Mouse (Mus musculus) E14TG2a.4 (cell line): ENCODE results near the gene Fahd1.

Experiments
- H3K27me3 ChIP-seq: 2 replicates; pipeline ENCODE4 v1.6.1; 2014; ENCODE audit warnings: low read length, control low read depth; ENCODE audit not compliant: insufficient read depth
- H3K36me3 ChIP-seq: 2 replicates; pipeline ENCODE4 v1.6.1; 2014; ENCODE audit warnings: low read length, control low read depth; ENCODE audit not compliant: insufficient read depth
- H3K4me1 ChIP-seq: replicated peaks from 2 replicates; pipeline ENCODE4 v1.6.1; 2014; ENCODE audit warnings: low read depth, low read length, control low read depth
- H3K4me3 ChIP-seq: replicated peaks from 2 replicates; pipeline ENCODE4 v1.5.1; 2014; ENCODE audit warnings: mild to moderate bottlenecking, low read length
- H3K9me3 ChIP-seq: 2 replicates; pipeline ENCODE4 v1.6.1; 2014; ENCODE audit warnings: low read length, control low read depth
- CTCF ChIP-seq: conservative IDR thresholded peaks from 2 replicates; pipeline ENCODE4 v1.5.1; 2014; ENCODE audit warnings: low read length
- NANOG ChIP-seq: IDR thresholded peaks from 2 replicates; pipeline ENCODE4 v1.6.1; 2014; ENCODE audit warnings: borderline replicate concordance, low read length, mixed read lengths
- POU5F1 ChIP-seq: IDR thresholded peaks from 2 replicates; pipeline ENCODE4 v1.6.1; 2014; ENCODE audit warnings: low read length, borderline replicate concordance

Fahd1 gene

GRCm38 (mm10) chr17:24874405-24874745, 24.2 kb upstream of the Fahd1 start:
- TF ChIP-seq POU5F1 (0 out of 2 replicates have a peak, but pooled peaks have one; percentile 34), NANOG (no peak; the same call in 1 of the 2 replicates)
- H3K4me1 ChIP-seq = peaks cover 84% of the 10 kb centered on the region
- H3K27me3 ChIP-seq = no peaks in the 10 kb centered on the region
- no peaks in the 10 kb centered on the region for H3K9me3 ChIP-seq
- H3K36me3 ChIP-seq = peaks cover 3% of the 10 kb centered on the region; the same call in 1 of the 2 replicates
- H3K4me3 ChIP-seq = peak overlapping the region; percentile 52

- no peaks in the 10 kb centered on the region for H3K9me3 ChIP-seq
- peaks cover 6% of the 10 kb centered on the region; the same call in 1 of the 2 replicates for H3K36me3 ChIP-seq
- H3K4me1 ChIP-seq = peaks cover 84% of the 10 kb centered on the region
- peak overlapping the region; percentile 52 for H3K4me3 ChIP-seq
- H3K27me3 ChIP-seq = no peaks in the 10 kb centered on the region
- TF ChIP-seq CTCF = no peak
- TF ChIP-seq POU5F1 = no peak
- no peak for TF ChIP-seq NANOG
Measured at GRCm38 (mm10) chr17:24873695-24874404, 23.7 kb upstream of the Fahd1 start.

DNA sequence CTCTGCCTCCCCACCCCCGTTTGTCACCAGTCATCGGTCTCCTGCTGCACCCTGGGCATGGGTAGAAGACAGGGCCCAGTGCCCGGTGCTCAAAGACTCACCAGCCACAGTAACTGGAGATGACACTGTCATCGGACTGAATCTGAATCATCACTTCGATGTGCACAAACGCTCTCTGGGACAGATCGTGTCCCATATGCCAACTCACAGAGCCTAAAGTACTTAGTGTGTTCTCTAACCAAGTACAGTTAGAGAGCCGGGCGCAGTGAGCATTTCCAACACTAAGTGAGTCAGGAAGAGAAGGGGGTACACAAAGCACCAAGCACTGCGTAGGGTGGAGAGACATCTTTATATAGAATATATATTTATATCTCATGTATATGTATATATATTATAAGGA, 17.8 kb upstream of the Fahd1 start:
- TF ChIP-seq NANOG = no peak
- TF ChIP-seq CTCF = no peak
- TF ChIP-seq POU5F1 = no peak
- Histone ChIP-seq H3K4me3 (no peak overlapping the region), H3K4me1 (peaks cover 43% of the 10 kb centered on the region), H3K9me3 (no peaks in the 10 kb centered on the region), H3K27me3 (no peaks in the 10 kb centered on the region), H3K36me3 (peaks cover 54% of the 10 kb centered on the region)

GRCm38 (mm10) chr17:24865776-24866175, 15.6 kb upstream of the Fahd1 start, which contains the start of gene Igfals:
Gene Igfals (plus strand): TSS chr17:24865997.
- Histone ChIP-seq H3K27me3 (no peaks in the 10 kb centered on the region), H3K9me3 (no peaks in the 10 kb centered on the region), H3K36me3 (peaks cover 75% of the 10 kb centered on the region), H3K4me3 (no peak within 1 kb of the TSS), H3K4me1 (peaks cover 24% of the 10 kb centered on the region)
- TF ChIP-seq POU5F1 = no peak
- no peak for TF ChIP-seq CTCF
- no peak for TF ChIP-seq NANOG

DNA sequence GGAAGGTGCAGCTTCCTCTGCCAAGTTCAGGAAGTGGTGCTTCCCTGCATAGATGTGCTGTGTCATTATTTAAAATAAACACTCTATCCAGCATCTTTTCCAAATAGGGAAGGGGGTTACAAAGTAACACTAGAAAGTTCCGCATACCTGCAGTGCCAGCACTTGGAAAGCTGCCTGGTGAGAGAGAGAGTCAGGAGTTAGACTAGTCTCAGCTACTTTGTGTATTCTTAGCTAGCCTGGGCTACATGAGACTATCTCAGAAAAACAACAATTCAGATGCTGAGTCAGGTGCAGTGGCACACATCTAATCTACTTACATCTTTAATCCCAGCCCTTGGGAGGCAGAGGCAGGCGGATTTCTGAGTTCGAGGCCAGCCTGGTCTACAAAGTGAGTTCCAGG, 11.6 kb upstream of the Fahd1 start:
- H3K27me3 ChIP-seq = no peaks in the 10 kb centered on the region
- H3K36me3 ChIP-seq = peaks cover 85% of the 10 kb centered on the region
- peaks cover 26% of the 10 kb centered on the region for H3K4me1 ChIP-seq
- TF ChIP-seq POU5F1 = no peak
- TF ChIP-seq NANOG = no peak
- TF ChIP-seq CTCF = no peak
- no peaks in the 10 kb centered on the region for H3K9me3 ChIP-seq
- no peak overlapping the region for H3K4me3 ChIP-seq

GRCm38 (mm10) chr17:24860076-24860475, 9.9 kb upstream of the Fahd1 start:
- Histone ChIP-seq H3K27me3 (no peaks in the 10 kb centered on the region), H3K9me3 (no peaks in the 10 kb centered on the region), H3K4me3 (no peak overlapping the region), H3K36me3 (peaks cover 85% of the 10 kb centered on the region), H3K4me1 (peaks cover 32% of the 10 kb centered on the region)
- TF ChIP-seq POU5F1 = no peak
- no peak for TF ChIP-seq NANOG
- TF ChIP-seq CTCF = no peak

DNA sequence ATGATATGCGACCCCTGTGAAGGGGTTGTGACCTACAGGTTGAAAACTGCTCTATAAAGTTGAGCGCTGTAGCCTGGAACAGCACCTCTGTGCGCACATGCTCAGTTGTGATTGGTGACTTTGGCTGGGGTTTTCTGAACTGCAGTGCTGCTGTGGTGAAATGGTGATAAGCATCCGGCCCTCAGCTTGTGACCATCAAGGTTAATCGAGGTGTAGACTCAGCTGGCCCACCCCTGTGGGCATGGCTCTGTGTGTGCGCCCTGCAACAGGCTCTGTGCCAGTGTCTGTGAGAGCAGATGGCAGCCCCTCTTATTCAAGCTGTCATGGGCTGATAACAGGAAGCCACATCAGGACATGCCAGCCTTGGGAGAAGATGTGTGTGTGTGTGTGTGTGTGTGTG, 8.8 kb upstream of the Fahd1 start:
- TF ChIP-seq POU5F1 (no peak), CTCF (no peak)
- no peaks in the 10 kb centered on the region for H3K9me3 ChIP-seq
- peaks cover 77% of the 10 kb centered on the region for H3K36me3 ChIP-seq
- H3K4me3 ChIP-seq = no peak overlapping the region
- peaks cover 26% of the 10 kb centered on the region for H3K4me1 ChIP-seq
- no peaks in the 10 kb centered on the region for H3K27me3 ChIP-seq

GRCm38 (mm10) chr17:24857831-24858470, 7.8 kb upstream of the Fahd1 start:
- H3K27me3 ChIP-seq = no peaks in the 10 kb centered on the region
- H3K4me3 ChIP-seq = no peak overlapping the region
- no peak for TF ChIP-seq NANOG
- no peak for TF ChIP-seq POU5F1
- no peak for TF ChIP-seq CTCF
- no peaks in the 10 kb centered on the region for H3K9me3 ChIP-seq
- H3K36me3 ChIP-seq = peaks cover 76% of the 10 kb centered on the region
- H3K4me1 ChIP-seq = peaks cover 23% of the 10 kb centered on the region
